Mouse (Mus musculus) heart, postnatal 36 days (tissue): ENCODE data around the gene Gm20219. TPM values are rescaled to one million over a fixed set of nuclear protein-coding genes. Genes with fewer than 3 reads are reported as not detected.

ENCODE experiments used
- total RNA-seq, 2 experiments: library from RNA; stranded (reverse); gene quantifications; 2 replicates each; pipeline ENCODE4 v1.2.3; 2021

The Gm20219 gene
- total RNA-seq, 2 experiments from 2014 or later = 0.22 TPM; not detected in 1

Other genes starting within 250 kb of the Gm20219 start
- 10 to 100 TPM; 38.0 to 40.9 TPM for gene Kdm4b, start 228.3 kb downstream of the Gm20219 start, total RNA-seq
- gene Ptprs, start 77.9 kb downstream of the Gm20219 start, total RNA-seq = 10 to 100 TPM; 45.8 to 47.7 TPM
- gene Znrf4, start 42.0 kb downstream of the Gm20219 start, total RNA-seq = not detected
- 10 to 100 TPM; 41.4 to 48.5 TPM for gene Safb2, start 30.2 kb upstream of the Gm20219 start, total RNA-seq
- 10 to 100 TPM; 55.1 to 65.8 TPM for gene Safb, start 30.4 kb upstream of the Gm20219 start, total RNA-seq
- 100 to 1,000 TPM; 342 to 346 TPM for gene 2410015M20Rik, start 55.4 kb upstream of the Gm20219 start, total RNA-seq
- gene Rpl36, start 59.0 kb upstream of the Gm20219 start, total RNA-seq = 100 to 1,000 TPM; 724 to 728 TPM
- 100 to 1,000 TPM; 118 to 124 TPM for gene Lonp1, start 72.5 kb upstream of the Gm20219 start, total RNA-seq
- gene Catsperd, start 73.8 kb upstream of the Gm20219 start, total RNA-seq = not detected
- 10 to 100 TPM; 34.9 to 38.0 TPM for gene Ranbp3, start 118.9 kb upstream of the Gm20219 start, total RNA-seq
- 100 to 1,000 TPM; 847 to 875 TPM for gene Ndufa11, start 163.4 kb upstream of the Gm20219 start, total RNA-seq
- gene Vmac, start 163.6 kb upstream of the Gm20219 start, total RNA-seq = 1 to 10 TPM; 3.1 to 4.9 TPM
- gene Nrtn, start 203.1 kb upstream of the Gm20219 start, total RNA-seq = 10 to 100 TPM; 27.5 to 29.4 TPM
- gene Dus3l, start 210.4 kb upstream of the Gm20219 start, total RNA-seq = 10 to 100 TPM; 18.8 to 20.3 TPM
- gene Prr22, start 215.9 kb upstream of the Gm20219 start, total RNA-seq = under 1 TPM in 1 of 2 experiments, not detected in 1; 0.58 TPM